In the genomic region with DNA sequence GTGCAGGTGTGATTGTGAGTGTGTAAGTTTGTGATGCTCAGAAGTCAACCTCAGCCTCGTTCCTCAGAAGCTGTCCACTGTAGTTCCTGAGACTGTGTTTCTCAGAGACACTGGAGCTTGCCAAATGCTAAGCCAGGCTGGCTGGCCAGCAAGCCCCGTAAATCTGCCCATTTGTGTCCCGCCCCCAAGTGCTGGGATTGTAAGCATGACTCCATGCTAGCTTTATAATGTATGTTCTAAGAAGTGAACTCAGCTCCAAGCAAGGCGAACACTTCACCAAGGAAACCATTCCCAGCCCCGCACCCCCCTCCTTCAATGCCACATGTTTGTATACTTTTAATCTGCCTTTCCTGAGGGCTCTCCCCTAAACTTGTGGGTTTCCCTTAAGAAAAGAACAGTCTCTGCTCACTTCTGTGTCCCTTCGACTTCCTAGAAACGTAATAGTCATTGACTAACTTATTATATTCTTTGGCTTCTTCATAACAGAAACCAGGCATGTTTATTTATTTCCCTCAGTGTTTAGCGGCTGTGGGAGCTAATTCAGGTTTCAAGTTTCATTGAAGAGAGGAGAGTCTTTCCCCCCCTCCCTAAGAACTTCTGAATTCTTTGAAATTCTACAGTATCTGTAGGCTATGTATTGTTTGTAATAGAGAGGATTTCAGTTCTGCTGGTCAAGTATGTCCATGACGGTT, we compare ENCODE assay signal across 16 mouse cellular contexts.
DNase-seq lines count a peak whose midpoint lies in the region; ATAC-seq and TF ChIP-seq lines count a peak whose summit lies in the region.
"Had no signal": no experiment of that assay in that cellular context is flagged by ENCODE, and none has a peak within 500 bp of the region (broad histone marks: within the 10 kb centered on the region; RNA-seq: fewer than 3 reads in every experiment).

No protein-coding gene starts in this region.

- peak overlapping the region; percentile 31 for H3K27ac ChIP-seq in gastrocnemius, adult 2 months
- no peak overlapping the region for H3K27ac ChIP-seq in lung, postnatal 0 days (ENCODE audit: low read length)
- peak overlapping the region; percentile 42 for H3K27ac ChIP-seq in forebrain, postnatal 0 days (ENCODE audit: low read depth, low read length)
- H3K27ac ChIP-seq in neural tube, embryonic 15.5 days (replicated peaks), result peak overlapping the region; percentile 72
- no peak overlapping the region for H3K27ac ChIP-seq in midbrain, postnatal 0 days (ENCODE audit: low read depth, low read length)
- H3K27ac ChIP-seq: heart, embryonic 15.5 days; lung, embryonic 15.5 days had no signal

- peak overlapping the region; percentile 43 for H3K4me3 ChIP-seq in gastrocnemius, adult 2 months
- H3K4me3 ChIP-seq in lung, postnatal 0 days (ENCODE audit: low read depth, low read length), result no peak overlapping the region
- H3K4me3 ChIP-seq in lung, adult 2 months (replicated peaks; ENCODE audit: extremely low read depth, low read depth, low read length), result no peak overlapping the region
- H3K4me3 ChIP-seq in forebrain, postnatal 0 days (ENCODE audit: low read depth, low read length), result no peak overlapping the region
- H3K4me3 ChIP-seq in neural tube, embryonic 15.5 days (replicated peaks), result no peak overlapping the region
- no peak overlapping the region for H3K4me3 ChIP-seq in midbrain, postnatal 0 days (ENCODE audit: low read depth, low read length)
- H3K4me3 ChIP-seq: heart, embryonic 15.5 days; lung, embryonic 15.5 days; megakaryocyte, embryonic 14.5 days had no signal

- no peak overlapping the region for H3K4me2 ChIP-seq in lung, postnatal 0 days (replicated peaks; ENCODE audit: low read depth, low read length)
- no peak overlapping the region for H3K4me2 ChIP-seq in forebrain, postnatal 0 days (ENCODE audit: low read depth)
- no peak overlapping the region for H3K4me2 ChIP-seq in neural tube, embryonic 15.5 days
- H3K4me2 ChIP-seq in midbrain, postnatal 0 days (ENCODE audit: low read depth, low read length, poor library complexity, severe bottlenecking), result no peak overlapping the region
- H3K4me2 ChIP-seq: heart, embryonic 15.5 days; lung, embryonic 15.5 days had no signal

- no peaks in the 10 kb centered on the region for H3K36me3 ChIP-seq in lung, postnatal 0 days (ENCODE audit: insufficient read depth, low read length)
- H3K36me3 ChIP-seq in forebrain, postnatal 0 days (ENCODE audit: insufficient read depth), result peaks cover 10% of the 10 kb centered on the region
- peaks cover 21% of the 10 kb centered on the region for H3K36me3 ChIP-seq in neural tube, embryonic 15.5 days
- H3K36me3 ChIP-seq in midbrain, postnatal 0 days (ENCODE audit: insufficient read depth, low read length), result peaks cover 18% of the 10 kb centered on the region
- H3K36me3 ChIP-seq: G1E; heart, embryonic 15.5 days; lung, embryonic 15.5 days had no signal

- intact Hi-C loops in gastrocnemius, adult 2 months (cut with DNase I), result loop anchor here (5.0 kb wide), 2 partner anchors 35 to 155 kb away; a partner anchor contains a TSS

- DNase-seq in gastrocnemius, adult 2 months, result peak; percentile 62
- DNase-seq in gastrocnemius, postnatal 25 days, result no peak
- DNase-seq in lung, postnatal 0 days (ENCODE audit: low spot score), result no peak
- no peak for DNase-seq in lung, adult 2 months
- no peak for DNase-seq in forebrain, postnatal 0 days
- no peak for DNase-seq in midbrain, postnatal 0 days (ENCODE audit: low spot score)
- no peak for DNase-seq in heart, adult 11 months
- DNase-seq: B cell, adult 2 months; cerebellum, adult 8-10 months; layer of hippocampus, adult 9-11 months; retina, postnatal 1 day had no signal

- H3K9ac ChIP-seq in lung, postnatal 0 days (replicated peaks; ENCODE audit: low read depth), result no peak overlapping the region
- H3K9ac ChIP-seq in forebrain, postnatal 0 days, result no peak overlapping the region
- H3K9ac ChIP-seq in neural tube, embryonic 15.5 days (replicated peaks), result no peak overlapping the region
- no peak overlapping the region for H3K9ac ChIP-seq in midbrain, postnatal 0 days (replicated peaks; ENCODE audit: low read length, poor library complexity, severe bottlenecking)
- H3K9ac ChIP-seq: heart, embryonic 15.5 days; lung, embryonic 15.5 days had no signal

- H3K9me3 ChIP-seq in lung, postnatal 0 days (ENCODE audit: low read length), result no peaks in the 10 kb centered on the region
- H3K9me3 ChIP-seq in forebrain, postnatal 0 days (ENCODE audit: low read length), result no peaks in the 10 kb centered on the region
- no peaks in the 10 kb centered on the region for H3K9me3 ChIP-seq in neural tube, embryonic 15.5 days (replicated peaks)
- H3K9me3 ChIP-seq in midbrain, postnatal 0 days (ENCODE audit: low read length), result no peaks in the 10 kb centered on the region
- H3K9me3 ChIP-seq: G1E; heart, embryonic 15.5 days; lung, embryonic 15.5 days had no signal

- H3K4me1 ChIP-seq in lung, postnatal 0 days (ENCODE audit: insufficient read depth, low read depth, low read length), result no peaks in the 10 kb centered on the region
- H3K4me1 ChIP-seq in lung, adult 2 months (ENCODE audit: control insufficient read depth, insufficient read depth, low read length), result no peaks in the 10 kb centered on the region
- peaks cover 8% of the 10 kb centered on the region; the same call in 1 of the 2 replicates for H3K4me1 ChIP-seq in forebrain, postnatal 0 days (ENCODE audit: insufficient read depth)
- peaks cover 27% of the 10 kb centered on the region for H3K4me1 ChIP-seq in neural tube, embryonic 15.5 days
- H3K4me1 ChIP-seq in midbrain, postnatal 0 days (ENCODE audit: insufficient read depth, low read length), result no peaks in the 10 kb centered on the region

- TF ChIP-seq CTCF in gastrocnemius, adult 2 months (IDR thresholded peaks at IDR 0.05), result no peak
- TF ChIP-seq CTCF in lung, postnatal 0 days (IDR thresholded peaks at IDR 0.05), result no peak
- TF ChIP-seq CTCF in lung, adult 2 months (IDR thresholded peaks at IDR 0.05; ENCODE audit: insufficient read depth, low read length), result no peak
- no peak for TF ChIP-seq CTCF in forebrain, postnatal 0 days (IDR thresholded peaks at IDR 0.05; ENCODE audit: low read depth)
- TF ChIP-seq CTCF in midbrain, postnatal 0 days (IDR thresholded peaks at IDR 0.05), result no peak

- no peak for TF ChIP-seq EP300 in lung, postnatal 0 days (IDR thresholded peaks at IDR 0.05)

- peak; percentile 3; the same call in 1 of the 2 replicates for ATAC-seq in lung, postnatal 0 days
- no peak for ATAC-seq in forebrain, postnatal 0 days
- peak; percentile 55; the same call in 1 of the 2 replicates for ATAC-seq in neural tube, embryonic 15.5 days (ENCODE audit: low FRiP score)
- no peak for ATAC-seq in midbrain, postnatal 0 days (ENCODE audit: low FRiP score)

- H3K27me3 ChIP-seq in lung, postnatal 0 days (replicated peaks; ENCODE audit: insufficient read depth, low read length), result no peaks in the 10 kb centered on the region
- H3K27me3 ChIP-seq in forebrain, postnatal 0 days (ENCODE audit: insufficient read depth, low read length), result no peaks in the 10 kb centered on the region
- H3K27me3 ChIP-seq in neural tube, embryonic 15.5 days (replicated peaks), result no peaks in the 10 kb centered on the region
- H3K27me3 ChIP-seq in midbrain, postnatal 0 days (ENCODE audit: insufficient read depth, low read length), result no peaks in the 10 kb centered on the region
- H3K27me3 ChIP-seq: heart, embryonic 15.5 days; lung, embryonic 15.5 days had no signal

- no peak for TF ChIP-seq POLR2A in lung, adult 2 months (IDR thresholded peaks at IDR 0.05; ENCODE audit: borderline replicate concordance, extremely low read depth, low read depth, low read length)

- WGBS in lung, postnatal 0 days, result 44% methylated on average over 9 of the region's 9 CpGs
- WGBS in lung, adult 2 months, result 48% methylated on average over 9 of the region's 9 CpGs
- WGBS in forebrain, postnatal 0 days, result 76% methylated on average over 9 of the region's 9 CpGs
- WGBS in neural tube, embryonic 15.5 days, result 58% methylated on average over 9 of the region's 9 CpGs
- WGBS in midbrain, postnatal 0 days, result 81% methylated on average over 9 of the region's 9 CpGs

Comparison
In these comparisons a context has a peak if more than half of its experiments do, and no peak if none do; other contexts are left out.
1. H3K27ac ChIP-seq: peak in gastrocnemius, adult 2 months (single experiment), forebrain, postnatal 0 days (single experiment) and neural tube, embryonic 15.5 days (single experiment); none in lung, postnatal 0 days (single experiment) and midbrain, postnatal 0 days (single experiment).
2. ATAC-seq: peak in lung, postnatal 0 days (single experiment) and neural tube, embryonic 15.5 days (single experiment); none in forebrain, postnatal 0 days (single experiment) and midbrain, postnatal 0 days (single experiment).